Mouse (Mus musculus) liver, postnatal 0 days (tissue): ENCODE data around the gene Cd1d1.

Experiments
- CTCF ChIP-seq: sonication (generic); IDR thresholded peaks from 2 replicates; pipeline ENCODE4 v1.5.1; 2016; ENCODE audit warnings: antibody characterized with exemption, low read depth
- EP300 ChIP-seq: IDR thresholded peaks from 2 replicates; pipeline ENCODE4 v1.6.1; 2016; ENCODE audit warnings: antibody characterized with exemption, low read depth, mild to moderate bottlenecking

DNA sequence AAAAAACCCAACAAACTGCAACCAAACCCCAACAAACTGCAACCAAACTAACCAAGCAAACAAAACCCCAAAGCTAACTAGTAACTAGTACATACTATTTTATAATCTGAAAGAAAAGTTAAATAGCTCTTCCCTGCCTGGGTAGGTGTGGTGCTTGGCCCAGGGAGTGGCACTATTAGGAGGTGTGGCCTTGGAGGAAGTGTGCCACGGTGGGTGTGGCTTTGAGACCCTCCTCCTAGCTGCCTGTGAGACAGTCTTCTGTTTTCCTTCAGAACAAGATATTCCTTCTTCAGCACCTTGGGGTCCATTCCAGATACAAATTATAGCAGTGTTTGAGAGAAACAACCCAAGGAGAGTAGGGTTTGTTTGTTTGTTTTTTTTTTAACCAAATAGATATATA is 3.9 kb downstream of the Cd1d1 start:
- TF ChIP-seq CTCF: no peak
- no peak for TF ChIP-seq EP300
